Mouse (Mus musculus) liver, embryonic 14.5 days (tissue): Measurements from ENCODE around the gene Ssr3. TPM values are rescaled to one million over a fixed set of nuclear protein-coding genes. Genes with fewer than 3 reads are reported as not detected.

Experiments used
- ATAC-seq: fragments of 200-750 bp; cut with Nextera tagmentation; 2 replicates; pipeline ENCODE4 v1.8.0; 2017; ENCODE audit warnings: moderate number of reproducible peaks, mild to moderate bottlenecking, moderate library complexity; ENCODE audit not compliant: insufficient read depth
- DNase-seq, 3 experiments: peaks; one replicate each; pipeline ENCODE4 v3.0.0-alpha.2; 2012 to 2013; ENCODE audit warnings: low read depth in 3 of 3, low spot score in 3 of 3
- H3K27ac ChIP-seq: fragments of 300-500 bp; sonication (generic); 2 replicates; pipeline ENCODE4 v1.5.1; 2014; ENCODE audit warnings: moderate library complexity, mild to moderate bottlenecking, control low read depth, inconsistent platforms
- H3K27me3 ChIP-seq: fragments of 300-500 bp; sonication (generic); 2 replicates; pipeline ENCODE4 v1.6.1; 2014; ENCODE audit warnings: mild to moderate bottlenecking, low read length, moderate library complexity; ENCODE audit not compliant: control insufficient read depth, insufficient read depth
- H3K36me3 ChIP-seq: fragments of 300-500 bp; sonication (generic); replicated peaks from 2 replicates; pipeline ENCODE4 v1.6.1; 2014; ENCODE audit warnings: low read depth; ENCODE audit not compliant: control insufficient read depth, insufficient read depth
- H3K4me1 ChIP-seq, 2 experiments: fragments of 200-500 bp in 1 of 2; fragments of 300-500 bp in 1 of 2; sonication (generic) in 1 of 2; replicated peaks; 2 replicates each; pipeline ENCODE4 v1.6.1; 2012 to 2014; ENCODE audit warnings: antibody characterized with exemption in 1 of 2, inconsistent platforms in 1 of 2, low read length in 1 of 2; ENCODE audit not compliant: control insufficient read depth in 2 of 2, insufficient read depth in 2 of 2
- H3K4me2 ChIP-seq: fragments of 300-500 bp; sonication (generic); 2 replicates; pipeline ENCODE4 v1.6.1; 2014; ENCODE audit warnings: low read depth, mild to moderate bottlenecking, control low read depth, moderate library complexity
- H3K4me3 ChIP-seq, 2 experiments: fragments of 200-500 bp in 1 of 2; fragments of 300-500 bp in 1 of 2; sonication (generic) in 1 of 2; 2 replicates each; pipeline ENCODE4 v1.5.1; 2012 to 2014; ENCODE audit warnings: low read depth in 2 of 2, low read length in 2 of 2, mild to moderate bottlenecking in 2 of 2, control low read depth in 1 of 2, inconsistent platforms in 1 of 2, moderate library complexity in 1 of 2; ENCODE audit not compliant: insufficient read depth in 1 of 2
- H3K9ac ChIP-seq: fragments of 300-500 bp; sonication (generic); replicated peaks from 2 replicates; pipeline ENCODE4 v1.6.1; 2014; ENCODE audit warnings: mild to moderate bottlenecking, control low read depth, moderate library complexity
- H3K9me3 ChIP-seq: fragments of 300-500 bp; sonication (generic); 2 replicates; pipeline ENCODE4 v1.6.1; 2016; ENCODE audit warnings: low read length, mixed read lengths; ENCODE audit not compliant: control insufficient read depth
- CTCF ChIP-seq: IDR thresholded peaks from 2 replicates; pipeline ENCODE4 v1.5.1; 2016; ENCODE audit warnings: antibody characterized with exemption, low read depth, control low read depth
- EP300 ChIP-seq: IDR thresholded peaks from 2 replicates; pipeline ENCODE4 v1.6.1; 2016; ENCODE audit warnings: antibody characterized with exemption, low read depth
- WGBS: fragments of 180-500 bp; shearing (Covaris S2); extraction: QIAGEN DNeasy Blood & Tissue Kit; methylation state at CpG from one replicate; pipeline ENCODE4 v1.1.7; 2014; ENCODE audit not compliant: insufficient replicate concordance; 5-methylcytosine and 5-hydroxymethylcytosine counted together
- polyA plus RNA-seq, 2 experiments: library from polyadenylated mRNA; depleted of rRNA in 1 of 2; stranded (reverse) in 1 of 2; unstranded in 1 of 2; fragments of >200 nt; fragmentation: Nextera tagmentation in 1 of 2; extraction: Ambion mirVana in 1 of 2; gene quantifications; 2 replicates each; pipeline versions ENCODE4 v1.2.1 to v1.2.3; 2012 to 2014

Ssr3 gene
- polyA plus RNA-seq, 2 experiments, result 62.3 to 120 TPM

DNA sequence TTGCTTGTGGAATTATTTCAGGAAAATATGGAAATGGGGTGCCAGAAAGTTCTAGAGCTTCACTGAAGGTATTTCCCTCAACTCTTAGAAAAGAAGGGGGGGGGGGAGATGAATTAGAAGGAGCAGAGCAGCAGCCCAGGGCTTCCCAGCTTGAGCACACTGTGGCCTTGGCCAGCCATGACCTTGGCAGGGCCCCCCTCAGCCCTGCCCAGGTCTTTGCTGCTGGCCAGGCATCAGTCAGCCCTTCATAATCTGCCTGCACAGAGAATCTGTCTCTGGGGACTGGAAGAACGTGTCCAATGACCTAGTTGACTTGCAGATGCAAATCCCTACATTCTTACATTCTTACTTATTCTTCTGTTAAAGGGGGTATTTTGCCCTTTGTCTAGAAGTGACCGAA, 34.1 kb downstream of the Ssr3 start:
- TF ChIP-seq CTCF, result no peak
- no peak for TF ChIP-seq EP300
- DNase-seq, result no peak
- H3K9me3 ChIP-seq, result no peaks in the 10 kb centered on the region
- no peaks in the 10 kb centered on the region for H3K27me3 ChIP-seq
- H3K4me1 ChIP-seq, result peaks cover 0 to 4% of the 10 kb centered on the region in 2 experiments; a peak in 1 of 4 replicates
- WGBS, result 48% methylated on average over 2 of the region's 2 CpGs
- no peak overlapping the region for H3K9ac ChIP-seq
- H3K36me3 ChIP-seq, result no peaks in the 10 kb centered on the region
- no peak overlapping the region for H3K4me2 ChIP-seq
- no peak overlapping the region for H3K27ac ChIP-seq
- no peak for ATAC-seq
- H3K4me3 ChIP-seq, result no peak overlapping the region

DNA sequence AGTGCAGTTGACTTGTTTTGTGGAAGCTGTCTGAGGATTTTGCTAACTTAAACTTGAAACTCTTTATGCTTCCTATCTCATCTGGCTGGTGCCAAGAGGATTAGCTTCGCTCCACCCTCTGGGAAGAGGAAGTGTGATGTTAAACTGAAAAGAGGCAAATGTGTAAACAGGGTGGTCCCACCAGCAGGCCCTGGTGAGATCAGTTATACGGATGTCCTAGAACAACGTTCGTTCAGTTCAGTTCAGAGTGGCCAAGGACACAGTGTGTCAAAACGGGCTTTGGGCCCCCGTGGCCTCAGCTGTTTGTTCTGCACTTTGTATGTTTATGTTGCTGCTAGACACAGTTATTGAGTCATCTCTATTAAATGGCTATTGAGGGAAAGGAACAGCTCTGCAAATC, 36.9 kb downstream of the Ssr3 start:
- H3K4me2 ChIP-seq, result no peak overlapping the region
- no peak overlapping the region for H3K4me3 ChIP-seq
- no peak overlapping the region for H3K27ac ChIP-seq
- no peaks in the 10 kb centered on the region for H3K27me3 ChIP-seq
- ATAC-seq (no peak), DNase-seq (no peak)
- peaks cover 0 to 2% of the 10 kb centered on the region in 2 experiments; a peak in 1 of 4 replicates for H3K4me1 ChIP-seq
- H3K9ac ChIP-seq, result no peak overlapping the region
- TF ChIP-seq CTCF (no peak), EP300 (no peak)
- no peaks in the 10 kb centered on the region for H3K9me3 ChIP-seq
- WGBS, result 55% methylated on average over 6 of the region's 6 CpGs
- no peaks in the 10 kb centered on the region for H3K36me3 ChIP-seq

DNA sequence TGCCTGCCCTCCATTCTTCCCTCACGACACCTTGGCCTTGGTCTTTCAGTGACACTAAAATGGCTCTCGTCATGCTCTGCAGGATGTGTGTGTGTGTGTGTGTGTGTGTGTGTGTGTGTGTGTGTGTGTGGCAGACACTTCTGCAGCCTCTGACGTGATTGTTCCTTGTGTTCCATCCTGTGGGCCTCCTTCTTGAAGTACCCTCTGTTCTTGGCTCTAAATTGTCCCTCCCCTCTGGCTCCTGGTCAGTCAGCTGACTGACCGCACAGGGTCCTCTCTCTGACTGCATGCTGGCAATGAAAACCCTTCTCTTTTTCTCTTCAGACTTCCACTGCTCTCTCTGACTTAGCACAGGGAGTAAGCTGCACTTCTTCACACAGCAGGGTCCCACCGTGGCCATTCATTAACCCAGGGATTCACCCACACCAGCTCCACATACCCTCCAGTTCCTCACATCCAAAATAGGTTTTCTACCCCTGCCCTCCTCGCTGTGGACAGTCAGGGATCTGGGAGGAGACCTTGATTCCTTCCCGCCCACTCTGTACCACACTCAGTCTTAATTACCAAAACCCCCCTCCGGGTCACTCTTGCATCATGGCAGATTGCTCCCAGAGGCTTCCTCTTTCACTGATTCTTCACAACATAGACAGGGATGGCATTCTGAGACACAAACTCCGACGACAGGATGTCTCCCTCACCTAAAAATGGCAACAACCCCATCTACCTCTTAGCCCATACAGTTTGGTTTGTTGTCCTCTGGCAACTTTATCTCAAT, 39.0 kb downstream of the Ssr3 start:
- ATAC-seq (no peak), DNase-seq (no peak)
- no peak overlapping the region for H3K4me3 ChIP-seq
- H3K27me3 ChIP-seq, result no peaks in the 10 kb centered on the region
- no peaks in the 10 kb centered on the region for H3K9me3 ChIP-seq
- WGBS, result 53% methylated on average over 10 of the region's 10 CpGs
- no peak overlapping the region for H3K27ac ChIP-seq
- no peak overlapping the region for H3K9ac ChIP-seq
- H3K36me3 ChIP-seq, result no peaks in the 10 kb centered on the region
- H3K4me2 ChIP-seq, result no peak overlapping the region
- no peak for TF ChIP-seq CTCF
- no peak for TF ChIP-seq EP300
- H3K4me1 ChIP-seq, result peaks cover 0 to 2% of the 10 kb centered on the region in 2 experiments; a peak in 1 of 4 replicates

DNA sequence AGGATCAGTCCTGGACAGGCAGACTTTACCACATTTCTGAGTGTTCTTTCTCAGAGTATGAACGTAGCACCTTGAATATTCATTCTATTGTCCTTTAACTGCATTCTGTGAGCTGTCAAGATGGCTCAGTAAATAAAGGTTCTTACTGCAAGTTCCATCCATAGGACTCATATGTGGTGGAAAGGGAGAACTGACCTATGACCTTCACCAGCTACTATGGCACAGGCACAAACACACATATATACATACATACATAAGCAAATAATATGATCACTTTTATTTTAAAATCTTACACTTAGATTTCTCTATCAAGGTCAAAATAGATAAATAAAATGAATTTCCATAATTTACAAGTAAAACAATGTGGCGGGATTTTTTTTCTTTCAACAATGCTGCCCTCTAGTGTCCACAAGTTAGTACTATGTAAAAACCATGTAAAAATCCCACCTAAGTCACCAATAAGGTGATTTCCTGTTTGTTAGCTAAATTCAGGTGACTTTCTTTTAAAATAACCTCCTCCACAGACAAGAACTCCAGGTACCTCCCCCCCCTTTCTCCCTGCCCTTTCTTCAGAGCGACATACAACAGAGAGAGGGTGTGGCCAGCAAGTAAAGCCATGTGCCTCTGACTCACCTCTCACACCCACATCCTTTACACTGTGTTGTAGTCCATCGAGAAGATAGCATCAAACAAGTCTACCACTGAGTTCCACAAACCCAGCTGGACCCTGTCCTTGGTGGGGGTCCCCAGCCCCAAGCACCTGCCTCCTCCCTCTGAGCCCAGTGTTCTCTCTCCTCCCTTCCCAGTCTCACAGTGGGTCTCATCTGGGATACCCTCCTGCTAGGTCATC, 39.9 kb downstream of the Ssr3 start:
- H3K36me3 ChIP-seq, result no peaks in the 10 kb centered on the region
- H3K4me2 ChIP-seq, result no peak overlapping the region
- H3K9me3 ChIP-seq, result no peaks in the 10 kb centered on the region
- DNase-seq, result no peak
- H3K27ac ChIP-seq, result no peak overlapping the region
- no peaks in the 10 kb centered on the region for H3K27me3 ChIP-seq
- TF ChIP-seq CTCF, result no peak; the same call in 1 of the 2 replicates
- TF ChIP-seq EP300, result no peak
- H3K4me1 ChIP-seq, result peaks cover 0 to 2% of the 10 kb centered on the region in 2 experiments; a peak in 1 of 4 replicates
- no peak for ATAC-seq
- WGBS, result 33% methylated on average over 4 of the region's 4 CpGs
- no peak overlapping the region for H3K9ac ChIP-seq
- H3K4me3 ChIP-seq, result no peak overlapping the region

- Histone ChIP-seq H3K27me3 (no peaks in the 10 kb centered on the region), H3K4me1 (no peaks in the 10 kb centered on the region), H3K27ac (no peak overlapping the region), H3K4me2 (no peak overlapping the region), H3K36me3 (no peaks in the 10 kb centered on the region), H3K9ac (no peak overlapping the region), H3K9me3 (no peaks in the 10 kb centered on the region), H3K4me3 (no peak overlapping the region)
- DNase-seq, result no peak
- no peak for ATAC-seq
- TF ChIP-seq EP300, result no peak
- no peak for TF ChIP-seq CTCF
- WGBS, result 73% methylated on average over 1 of the region's 1 CpGs
Measured at GRCm38 (mm10) chr3:65346176-65346575, 46.2 kb downstream of the Ssr3 start.
